Mouse (Mus musculus): ENCODE data around the gene Ltc4s.

DNA sequence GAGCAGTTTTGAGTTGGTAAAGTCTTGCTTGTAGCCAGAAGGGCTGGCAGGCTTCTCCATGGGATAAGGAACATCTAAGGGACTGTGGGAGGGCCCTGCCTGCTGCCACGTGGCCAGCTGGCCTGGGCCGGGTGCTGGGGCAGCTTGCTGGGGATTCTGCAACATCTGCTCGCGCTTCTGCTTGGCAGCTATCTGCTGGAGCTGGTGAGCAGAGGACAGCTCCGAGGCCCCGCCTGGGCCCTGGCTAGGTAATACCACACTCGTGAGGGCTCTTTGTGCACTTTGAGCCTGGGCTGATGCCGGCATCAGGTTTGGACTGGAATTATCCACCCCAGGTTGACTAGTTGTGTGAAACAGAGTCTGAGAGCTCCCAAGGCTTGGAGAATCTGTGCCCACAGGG lies 27.5 kb upstream of the Ltc4s start:
- no peak for TF ChIP-seq POLR2A (IDR thresholded peaks at IDR 0.05; ENCODE audit: insufficient read depth, low read depth, low read length)
- no peak for TF ChIP-seq CTCF (IDR thresholded peaks at IDR 0.05; ENCODE audit: insufficient read depth, low read depth, low read length)
